Mouse (Mus musculus) colon, adult 2 months (tissue): Measurements from ENCODE around the gene Mmp27. TPM values are rescaled to one million over a fixed set of nuclear protein-coding genes. Genes with fewer than 3 reads are reported as not detected.

Experiments
- polyA plus RNA-seq: library from polyadenylated mRNA; depleted of rRNA; stranded (reverse); fragments of >200 nt; gene quantifications from 2 replicates; pipeline ENCODE4 v1.2.3, GENCODE M21; 2012; rRNA removed

Mmp27 gene
- not detected in 2 replicates for polyA plus RNA-seq

DNA sequence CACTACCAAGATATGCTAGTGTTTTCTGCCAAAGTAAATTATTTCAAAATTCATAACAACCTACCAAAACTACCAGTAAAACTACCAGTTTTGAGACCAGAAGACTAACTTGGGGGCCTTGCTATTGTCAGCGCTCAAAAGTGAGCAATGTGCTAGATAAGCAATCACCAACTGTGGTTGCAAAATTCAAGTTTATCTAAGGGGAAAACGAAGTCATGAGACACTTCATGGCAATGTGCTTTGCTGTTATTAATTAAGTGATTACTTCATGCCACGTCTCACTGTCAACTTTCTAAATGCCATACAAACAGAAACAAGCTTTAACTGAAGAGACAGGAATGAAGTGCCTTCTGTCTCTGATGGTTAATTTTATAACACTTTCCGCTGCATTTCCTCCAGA lies at the start of gene Mmp27:
Gene Mmp27 (plus strand): TSS at position 235 of the 400 bp plus-strand sequence.

DNA sequence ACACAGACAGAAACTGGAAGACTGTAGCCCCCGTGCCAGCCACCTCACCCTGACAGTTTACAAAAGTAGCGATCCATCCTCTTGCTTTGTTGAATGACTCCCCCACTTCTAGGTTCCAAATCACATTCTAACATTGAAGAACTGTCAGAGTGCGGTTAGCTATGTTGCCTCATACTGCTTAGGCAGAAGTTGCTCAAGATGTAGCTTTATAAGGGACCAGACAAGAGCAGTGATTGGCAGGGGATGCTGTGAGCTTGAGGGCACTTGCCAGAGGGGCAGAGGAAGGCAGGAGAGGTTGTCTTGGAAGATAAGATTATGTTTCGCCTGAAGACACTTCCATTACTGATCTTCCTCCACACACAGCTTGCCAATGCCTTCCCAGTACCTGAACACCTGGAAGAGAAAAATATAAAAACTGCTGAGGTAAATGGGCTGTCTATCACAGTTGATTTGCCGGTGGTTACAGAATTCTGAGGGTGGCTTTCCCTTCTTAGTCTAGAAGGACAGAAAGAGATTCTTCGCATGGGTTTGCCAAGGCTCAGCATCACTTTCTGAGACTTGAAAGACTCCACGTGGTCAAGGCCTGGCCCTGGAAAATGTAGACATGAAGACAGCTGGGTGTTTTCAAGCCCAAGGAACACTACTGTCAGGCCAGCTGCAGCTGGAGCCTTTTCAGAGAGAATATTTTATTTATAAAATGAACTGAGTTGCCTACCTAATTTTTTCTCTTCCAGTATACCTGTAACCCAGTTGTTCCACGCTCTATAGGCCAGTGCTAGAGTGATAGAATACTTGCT lies 12.8 kb upstream of the Mmp27 start, which contains the start of gene Mmp8:
Gene Mmp8 (plus strand): TSS at position 236 of the 797 bp plus-strand sequence.

GRCm38 (mm10) chr9:7627931-7628330 lies 56.7 kb downstream of the Mmp27 start, which contains the start of gene Mmp20:
TSS of gene Mmp20 (plus strand) at chr9:7628231.

Other genes with a start within 250 kb of the Mmp27 start
- gene Mmp12, start 227.0 kb upstream of the Mmp27 start, polyA plus RNA-seq: 0.34 and 0.44 TPM in 2 replicates
- not detected in 2 replicates for gene Mmp1b, start 183.3 kb upstream of the Mmp27 start, polyA plus RNA-seq
- 0.60 and 0.68 TPM in 2 replicates for gene Mmp3, start 125.6 kb upstream of the Mmp27 start, polyA plus RNA-seq
- 0.38 and 0.52 TPM in 2 replicates for gene Mmp10, start 69.0 kb upstream of the Mmp27 start, polyA plus RNA-seq
- gene Mmp8, start 12.9 kb upstream of the Mmp27 start, polyA plus RNA-seq: not detected in 2 replicates
- not detected in 2 replicates for gene Mmp20, start 56.8 kb downstream of the Mmp27 start, polyA plus RNA-seq
- 0.45 and 0.57 TPM in 2 replicates for gene Mmp7, start 120.7 kb downstream of the Mmp27 start, polyA plus RNA-seq
- gene Tmem123, start 192.6 kb downstream of the Mmp27 start, polyA plus RNA-seq: 27.3 and 33.2 TPM in 2 replicates